Mouse (Mus musculus): Measurements from ENCODE around the gene Tbc1d1. TPM values are rescaled to one million over a fixed set of nuclear protein-coding genes. Genes with fewer than 3 reads are reported as not detected.
"Not testable (repeated sequence)": the region's sequence is repeated elsewhere in the genome, so short reads cannot be mapped to it uniquely, and the experiment has no call there.

Tbc1d1 gene
- polyA plus RNA-seq, 1 experiment from 2014 or later: 12.2 TPM

GRCm38 (mm10) chr5:64338795-64339194, 182.7 kb downstream of the Tbc1d1 start:
- not testable (repeated sequence) for H3K4me1 ChIP-seq; H3K4me3 ChIP-seq; H3K27me3 ChIP-seq; H3K36me3 ChIP-seq; H3K4me2 ChIP-seq (replicated peaks); ATAC-seq (replicated peaks); H3K9me3 ChIP-seq; H3K27ac ChIP-seq (replicated peaks); H3K9ac ChIP-seq (replicated peaks)
- WGBS: 82% methylated on average over 6 of the region's 6 CpGs

- H3K9ac ChIP-seq (replicated peaks): no peak overlapping the region
- H3K4me2 ChIP-seq (replicated peaks): no peak overlapping the region
- no peaks in the 10 kb centered on the region for H3K27me3 ChIP-seq
- ATAC-seq (replicated peaks): no peak
- 88% methylated on average over 3 of the region's 3 CpGs for WGBS
- H3K4me3 ChIP-seq: no peak overlapping the region
- H3K36me3 ChIP-seq: no peaks in the 10 kb centered on the region
- H3K4me1 ChIP-seq: peaks cover 12% of the 10 kb centered on the region
- H3K27ac ChIP-seq (replicated peaks): no peak overlapping the region
- no peaks in the 10 kb centered on the region for H3K9me3 ChIP-seq
Measured at GRCm38 (mm10) chr5:64340366-64340765, 184.3 kb downstream of the Tbc1d1 start.

- no peaks in the 10 kb centered on the region for H3K27me3 ChIP-seq
- WGBS: 70% methylated on average over 3 of the region's 3 CpGs
- H3K9me3 ChIP-seq: no peaks in the 10 kb centered on the region
- no peak overlapping the region for H3K4me3 ChIP-seq
- no peak overlapping the region for H3K4me2 ChIP-seq (replicated peaks)
- H3K4me1 ChIP-seq: peaks cover 13% of the 10 kb centered on the region
- no peak overlapping the region for H3K9ac ChIP-seq (replicated peaks)
- ATAC-seq (replicated peaks): no peak
- H3K27ac ChIP-seq (replicated peaks): no peak overlapping the region
- H3K36me3 ChIP-seq: no peaks in the 10 kb centered on the region
Measured at GRCm38 (mm10) chr5:64341671-64342070, 185.6 kb downstream of the Tbc1d1 start.

GRCm38 (mm10) chr5:64342138-64342537, 186.0 kb downstream of the Tbc1d1 start:
- H3K4me1 ChIP-seq: peaks cover 8% of the 10 kb centered on the region
- WGBS: 92% methylated on average over 10 of the region's 10 CpGs

GRCm38 (mm10) chr5:64343972-64344700, 188.0 kb downstream of the Tbc1d1 start:
- no peak overlapping the region for H3K9ac ChIP-seq (replicated peaks)
- H3K4me2 ChIP-seq (replicated peaks): no peak overlapping the region
- no peaks in the 10 kb centered on the region for H3K9me3 ChIP-seq
- H3K4me3 ChIP-seq: no peak overlapping the region
- no peaks in the 10 kb centered on the region for H3K27me3 ChIP-seq
- 0 out of 2 replicates have a peak, but pooled peaks have one; percentile 18 for ATAC-seq (replicated peaks)
- no peak overlapping the region for H3K27ac ChIP-seq (replicated peaks)
- H3K4me1 ChIP-seq: peaks cover 6% of the 10 kb centered on the region; the same call in 1 of the 2 replicates
- H3K36me3 ChIP-seq: no peaks in the 10 kb centered on the region
- 40% methylated on average over 5 of the region's 5 CpGs for WGBS

More at GRCm38 (mm10) chr5:64342138-64342537, 186.0 kb downstream of the Tbc1d1 start:
- Histone ChIP-seq H3K9ac (replicated peaks) (no peak overlapping the region), H3K4me3 (no peak overlapping the region), H3K9me3 (no peaks in the 10 kb centered on the region), H3K27me3 (no peaks in the 10 kb centered on the region), H3K4me2 (replicated peaks) (no peak overlapping the region), H3K36me3 (no peaks in the 10 kb centered on the region), H3K27ac (replicated peaks) (no peak overlapping the region)
- ATAC-seq (replicated peaks): no peak

- H3K4me1 ChIP-seq: peaks cover 6% of the 10 kb centered on the region; the same call in 1 of the 2 replicates
- 59% methylated on average over 16 of the region's 16 CpGs for WGBS
- H3K27ac ChIP-seq (replicated peaks): no peak overlapping the region
- H3K36me3 ChIP-seq: no peaks in the 10 kb centered on the region
- H3K9ac ChIP-seq (replicated peaks): no peak overlapping the region
- ATAC-seq (replicated peaks): no peak
- H3K9me3 ChIP-seq: no peaks in the 10 kb centered on the region
- H3K4me3 ChIP-seq: no peak overlapping the region
- no peaks in the 10 kb centered on the region for H3K27me3 ChIP-seq
- no peak overlapping the region for H3K4me2 ChIP-seq (replicated peaks)
Measured at GRCm38 (mm10) chr5:64345181-64345735, 189.2 kb downstream of the Tbc1d1 start.

GRCm38 (mm10) chr5:64345761-64346160, 189.7 kb downstream of the Tbc1d1 start:
- no peak for ATAC-seq (replicated peaks)
- Histone ChIP-seq H3K27me3 (no peaks in the 10 kb centered on the region), H3K27ac (replicated peaks) (no peak overlapping the region), H3K4me3 (no peak overlapping the region), H3K4me2 (replicated peaks) (no peak overlapping the region), H3K4me1 (peaks cover 6% of the 10 kb centered on the region; the same call in 1 of the 2 replicates), H3K36me3 (no peaks in the 10 kb centered on the region; the same call in 1 of the 2 replicates), H3K9ac (replicated peaks) (no peak overlapping the region), H3K9me3 (no peaks in the 10 kb centered on the region)
- 78% methylated on average over 7 of the region's 7 CpGs for WGBS

GRCm38 (mm10) chr5:64346343-64346885, 190.3 kb downstream of the Tbc1d1 start:
- Histone ChIP-seq H3K4me1 (peaks cover 6% of the 10 kb centered on the region; the same call in 1 of the 2 replicates), H3K4me2 (replicated peaks) (no peak overlapping the region), H3K9ac (replicated peaks) (no peak overlapping the region), H3K36me3 (no peaks in the 10 kb centered on the region; the same call in 1 of the 2 replicates), H3K4me3 (no peak overlapping the region), H3K27me3 (no peaks in the 10 kb centered on the region), H3K27ac (replicated peaks) (no peak overlapping the region), H3K9me3 (no peaks in the 10 kb centered on the region)
- 90% methylated on average over 6 of the region's 6 CpGs for WGBS
- ATAC-seq (replicated peaks): no peak

GRCm38 (mm10) chr5:64348166-64348565, 192.1 kb downstream of the Tbc1d1 start:
- over 99% methylated on average over 2 of the region's 2 CpGs for WGBS
- Histone ChIP-seq H3K4me3 (no peak overlapping the region), H3K4me2 (replicated peaks) (no peak overlapping the region), H3K36me3 (no peaks in the 10 kb centered on the region; the same call in 1 of the 2 replicates), H3K27me3 (no peaks in the 10 kb centered on the region), H3K27ac (replicated peaks) (no peak overlapping the region), H3K9me3 (no peaks in the 10 kb centered on the region), H3K9ac (replicated peaks) (no peak overlapping the region), H3K4me1 (peaks cover 6% of the 10 kb centered on the region; the same call in 1 of the 2 replicates)
- ATAC-seq (replicated peaks): no peak

GRCm38 (mm10) chr5:64348780-64349179, 192.7 kb downstream of the Tbc1d1 start:
- no peaks in the 10 kb centered on the region; the same call in 1 of the 2 replicates for H3K36me3 ChIP-seq
- no peak overlapping the region for H3K27ac ChIP-seq (replicated peaks)
- ATAC-seq (replicated peaks): no peak
- H3K27me3 ChIP-seq: no peaks in the 10 kb centered on the region
- no peak overlapping the region for H3K9ac ChIP-seq (replicated peaks)
- no peak overlapping the region for H3K4me2 ChIP-seq (replicated peaks)
- 74% methylated on average over 8 of the region's 8 CpGs for WGBS
- H3K9me3 ChIP-seq: no peaks in the 10 kb centered on the region
- no peak overlapping the region for H3K4me3 ChIP-seq
- H3K4me1 ChIP-seq: peaks cover 6% of the 10 kb centered on the region; the same call in 1 of the 2 replicates

- 79% methylated on average over 6 of the region's 6 CpGs for WGBS
- Histone ChIP-seq H3K27ac (replicated peaks) (no peak overlapping the region), H3K27me3 (no peaks in the 10 kb centered on the region), H3K4me1 (no peaks in the 10 kb centered on the region), H3K9ac (replicated peaks) (no peak overlapping the region), H3K9me3 (no peaks in the 10 kb centered on the region), H3K36me3 (no peaks in the 10 kb centered on the region; the same call in 1 of the 2 replicates), H3K4me3 (no peak overlapping the region), H3K4me2 (replicated peaks) (no peak overlapping the region)
- peak; percentile 35; the same call in 1 of the 2 replicates for ATAC-seq (replicated peaks)
Measured at GRCm38 (mm10) chr5:64351968-64352367, 195.9 kb downstream of the Tbc1d1 start.

All from forebrain, embryonic 15.5 days (tissue).